Mouse (Mus musculus): Measurements from ENCODE around the gene Tmem231.

Gene Tmem231

DNA sequence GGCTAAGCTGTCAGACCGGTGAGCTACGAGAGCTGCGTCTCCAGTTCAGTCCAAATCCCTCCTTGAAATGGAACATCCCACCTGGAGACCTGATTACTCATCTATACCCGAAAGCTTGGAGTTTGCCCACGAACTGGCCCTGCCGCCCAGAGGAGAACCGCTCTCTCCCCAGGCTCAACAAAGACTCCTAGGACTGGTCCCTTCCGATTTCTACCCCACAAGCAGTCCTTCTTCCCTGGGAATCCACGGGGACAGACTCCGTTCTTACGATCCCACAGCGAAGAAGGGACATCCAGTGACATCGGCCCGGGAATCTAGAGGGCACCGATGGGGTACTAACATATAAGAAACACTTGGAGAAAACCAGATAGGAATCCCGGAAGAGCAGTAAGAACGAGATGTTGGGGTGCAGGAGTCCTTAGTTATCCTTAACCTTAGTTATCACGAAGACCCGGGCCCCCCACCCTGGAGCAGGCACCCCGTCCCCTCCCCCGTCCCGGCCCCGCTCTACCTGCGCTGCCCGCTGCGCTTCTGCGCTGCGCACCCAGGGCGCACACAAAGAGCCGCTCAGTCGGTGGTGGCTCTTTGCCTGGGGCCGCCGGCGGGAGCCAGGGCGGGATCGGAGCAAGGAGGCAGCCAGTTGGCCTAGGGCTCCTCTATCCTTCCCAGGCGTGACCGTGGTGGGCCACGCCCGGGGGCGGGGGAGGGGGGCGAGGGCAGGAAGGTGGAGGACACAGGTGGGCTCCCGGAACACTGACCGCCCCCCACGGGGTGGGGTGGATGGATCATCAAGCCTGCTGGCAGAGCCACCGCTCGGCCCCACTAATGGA, 23.8 kb downstream of the Tmem231 start, which contains the start of gene Chst5:
Chst5 (minus strand) TSS at position 827 of the 830 bp plus-strand sequence.
- Histone ChIP-seq H3K4me3 (replicated peaks; ENCODE audit: low read length) (peak within 1 kb of the TSS; percentile 71), H3K9me3 (ENCODE audit: low read length) (no peaks in the 10 kb centered on the region), H3K27me3 (ENCODE audit: insufficient read depth, low read length) (peaks cover 25% of the 10 kb centered on the region), H3K4me1 (replicated peaks; ENCODE audit: low read depth, low read length) (peaks cover 70% of the 10 kb centered on the region), H3K36me3 (ENCODE audit: insufficient read depth, low read length) (peaks cover 24% of the 10 kb centered on the region)
- TF ChIP-seq POU5F1 (IDR thresholded peaks at IDR 0.05; ENCODE audit: borderline replicate concordance, low read length) (no peak), CTCF (conservative IDR thresholded peaks at IDR 0.05; ENCODE audit: low read length) (no peak), NANOG (IDR thresholded peaks at IDR 0.05; ENCODE audit: borderline replicate concordance, low read length) (no peak)

DNA sequence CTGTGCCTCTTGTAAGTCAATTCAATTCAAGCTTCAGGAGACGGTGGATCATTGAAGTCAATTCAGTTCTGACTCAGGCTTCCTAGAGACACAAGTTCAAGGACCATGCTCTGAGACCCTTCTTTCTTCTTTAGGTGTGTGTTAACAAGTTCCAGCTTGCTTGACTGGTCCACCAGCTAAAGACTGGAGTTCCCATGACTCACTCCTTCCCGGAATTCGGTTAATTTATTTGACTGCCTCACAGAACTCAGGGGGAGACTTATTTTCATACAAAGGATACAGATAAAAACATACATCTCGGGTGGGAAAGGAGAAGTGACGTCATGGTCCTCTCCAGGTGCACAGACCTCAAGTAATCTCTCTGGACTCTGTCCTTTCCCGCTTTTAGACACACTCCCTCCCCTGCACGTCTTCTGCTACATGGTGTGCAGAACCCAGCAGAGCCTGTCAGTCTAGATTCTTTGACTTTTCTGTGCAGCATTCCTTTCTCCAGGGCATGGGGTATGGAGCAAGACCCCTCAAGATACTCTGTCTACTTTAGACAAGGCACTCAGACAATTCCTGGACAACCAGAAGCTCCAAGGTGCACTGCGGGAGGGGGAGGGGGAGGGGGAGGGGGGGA, 28.1 kb downstream of the Tmem231 start:
- TF ChIP-seq POU5F1 (IDR thresholded peaks at IDR 0.05; ENCODE audit: borderline replicate concordance, low read length) = no peak
- TF ChIP-seq NANOG (IDR thresholded peaks at IDR 0.05; ENCODE audit: borderline replicate concordance, low read length) = no peak
- TF ChIP-seq CTCF (conservative IDR thresholded peaks at IDR 0.05; ENCODE audit: low read length) = no peak
- peaks cover 60% of the 10 kb centered on the region for H3K4me1 ChIP-seq (replicated peaks; ENCODE audit: low read depth, low read length)
- H3K4me3 ChIP-seq (replicated peaks; ENCODE audit: low read length) = no peak overlapping the region
- no peaks in the 10 kb centered on the region for H3K36me3 ChIP-seq (ENCODE audit: insufficient read depth, low read length)
- no peaks in the 10 kb centered on the region for H3K9me3 ChIP-seq (ENCODE audit: low read length)
- H3K27me3 ChIP-seq (ENCODE audit: insufficient read depth, low read length) = peaks cover 24% of the 10 kb centered on the region

DNA sequence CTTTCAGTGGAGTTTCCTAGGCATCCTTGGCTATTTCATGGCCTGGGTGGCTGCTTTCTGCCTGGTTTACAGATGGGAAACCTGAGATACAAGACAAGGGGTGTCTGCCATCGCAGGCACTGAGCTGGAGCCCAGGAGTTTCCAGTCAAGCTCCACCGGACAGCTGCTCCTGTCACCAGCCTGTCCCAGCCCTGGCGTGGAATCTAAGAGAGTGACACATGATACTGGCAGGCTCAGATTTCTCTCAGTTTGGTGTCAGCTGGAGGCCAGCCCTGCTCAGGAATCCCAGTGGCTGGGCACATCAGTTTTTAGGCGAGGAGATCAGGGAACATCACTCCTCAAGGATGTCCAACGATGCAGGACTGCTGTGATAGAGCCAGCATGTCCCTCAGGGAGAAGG, 31.6 kb downstream of the Tmem231 start:
- no peak overlapping the region for H3K4me3 ChIP-seq (replicated peaks; ENCODE audit: low read length)
- H3K36me3 ChIP-seq (ENCODE audit: insufficient read depth, low read length) = no peaks in the 10 kb centered on the region
- H3K4me1 ChIP-seq (replicated peaks; ENCODE audit: low read depth, low read length) = peaks cover 56% of the 10 kb centered on the region
- H3K27me3 ChIP-seq (ENCODE audit: insufficient read depth, low read length) = no peaks in the 10 kb centered on the region
- no peak for TF ChIP-seq NANOG (IDR thresholded peaks at IDR 0.05; ENCODE audit: borderline replicate concordance, low read length)
- no peak for TF ChIP-seq POU5F1 (IDR thresholded peaks at IDR 0.05; ENCODE audit: borderline replicate concordance, low read length)
- no peak for TF ChIP-seq CTCF (conservative IDR thresholded peaks at IDR 0.05; ENCODE audit: low read length)
- H3K9me3 ChIP-seq (ENCODE audit: low read length) = no peaks in the 10 kb centered on the region

DNA sequence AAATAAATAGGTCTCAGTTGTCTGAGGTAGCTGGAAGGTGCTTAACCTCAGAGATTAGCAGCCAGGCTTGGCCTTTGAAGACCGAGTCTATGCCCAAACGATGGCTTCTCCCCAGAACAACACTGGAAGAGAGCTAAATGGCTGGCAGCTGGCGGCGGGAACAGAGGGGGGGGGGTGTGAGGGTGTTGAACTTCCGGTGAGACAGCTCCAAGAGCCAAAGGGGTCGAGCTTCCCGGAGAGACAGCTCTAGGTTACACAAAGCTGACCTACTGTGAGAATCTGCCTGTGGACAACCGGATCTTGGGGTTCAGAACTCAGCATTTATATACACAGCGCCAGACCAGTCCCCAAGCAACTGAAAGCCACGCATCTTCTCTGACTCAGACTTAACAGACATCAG, 35.1 kb downstream of the Tmem231 start:
- Histone ChIP-seq H3K4me3 (replicated peaks; ENCODE audit: low read length) (peak overlapping the region; percentile 17; the same call in 1 of the 2 replicates), H3K4me1 (replicated peaks; ENCODE audit: low read depth, low read length) (peaks cover 53% of the 10 kb centered on the region), H3K36me3 (ENCODE audit: insufficient read depth, low read length) (peaks cover 13% of the 10 kb centered on the region; the same call in 1 of the 2 replicates), H3K27me3 (ENCODE audit: insufficient read depth, low read length) (no peaks in the 10 kb centered on the region), H3K9me3 (ENCODE audit: low read length) (no peaks in the 10 kb centered on the region)
- TF ChIP-seq POU5F1 (IDR thresholded peaks at IDR 0.05; ENCODE audit: borderline replicate concordance, low read length) = no peak
- no peak for TF ChIP-seq NANOG (IDR thresholded peaks at IDR 0.05; ENCODE audit: borderline replicate concordance, low read length)
- TF ChIP-seq CTCF (conservative IDR thresholded peaks at IDR 0.05; ENCODE audit: low read length) = no peak

DNA sequence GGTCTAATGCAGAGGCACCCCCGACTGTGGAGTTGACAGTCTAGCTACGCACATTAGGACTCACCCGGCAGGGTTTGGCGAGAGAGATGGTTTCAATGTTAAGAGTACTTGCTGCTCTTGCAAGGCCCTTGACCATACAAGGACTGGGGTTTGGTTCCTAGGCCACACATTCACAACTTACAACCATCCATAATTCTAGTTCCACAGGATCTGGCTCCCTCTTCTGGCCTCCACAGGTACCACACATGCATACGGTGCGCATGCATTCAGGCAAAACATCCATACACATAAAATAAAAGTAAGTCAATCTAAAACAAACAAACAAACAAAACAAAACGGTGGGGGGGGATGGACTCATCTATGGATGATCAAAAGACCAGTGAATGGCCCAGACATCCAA, 38.7 kb downstream of the Tmem231 start:
- Histone ChIP-seq H3K36me3 (ENCODE audit: insufficient read depth, low read length) (peaks cover 13% of the 10 kb centered on the region; the same call in 1 of the 2 replicates), H3K27me3 (ENCODE audit: insufficient read depth, low read length) (peaks cover 14% of the 10 kb centered on the region), H3K9me3 (ENCODE audit: low read length) (no peaks in the 10 kb centered on the region), H3K4me1 (replicated peaks; ENCODE audit: low read depth, low read length) (peaks cover 64% of the 10 kb centered on the region), H3K4me3 (replicated peaks; ENCODE audit: low read length) (no peak overlapping the region)
- TF ChIP-seq POU5F1 (IDR thresholded peaks at IDR 0.05; ENCODE audit: borderline replicate concordance, low read length) (no peak), CTCF (conservative IDR thresholded peaks at IDR 0.05; ENCODE audit: low read length) (peak; percentile 77)

DNA sequence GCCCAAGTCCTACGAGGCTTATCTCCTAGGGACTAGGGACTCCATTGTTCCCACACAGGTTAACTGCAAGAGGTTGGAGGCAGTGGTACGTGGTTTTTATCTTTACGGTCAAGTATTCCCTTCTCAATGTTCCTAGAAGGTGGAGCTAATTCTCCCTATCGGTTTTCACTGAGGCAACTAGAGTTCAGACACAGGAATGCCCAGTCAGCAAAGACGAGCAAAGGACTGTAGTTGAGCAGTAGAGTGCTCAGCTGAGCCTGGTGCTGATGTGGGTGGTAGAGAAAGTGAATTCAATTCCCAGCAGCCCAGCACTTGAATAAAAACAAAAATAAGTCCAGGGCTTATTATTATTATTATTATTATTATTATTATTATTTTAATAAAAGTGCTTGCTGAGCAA, 41.1 kb downstream of the Tmem231 start:
- TF ChIP-seq NANOG (IDR thresholded peaks at IDR 0.05; ENCODE audit: borderline replicate concordance, low read length) = no peak
- TF ChIP-seq CTCF (conservative IDR thresholded peaks at IDR 0.05; ENCODE audit: low read length) = no peak
- TF ChIP-seq POU5F1 (IDR thresholded peaks at IDR 0.05; ENCODE audit: borderline replicate concordance, low read length) = no peak
- Histone ChIP-seq H3K9me3 (ENCODE audit: low read length) (no peaks in the 10 kb centered on the region), H3K4me1 (replicated peaks; ENCODE audit: low read depth, low read length) (peaks cover 72% of the 10 kb centered on the region), H3K4me3 (replicated peaks; ENCODE audit: low read length) (peak overlapping the region; percentile 78), H3K36me3 (ENCODE audit: insufficient read depth, low read length) (peaks cover 13% of the 10 kb centered on the region; the same call in 1 of the 2 replicates), H3K27me3 (ENCODE audit: insufficient read depth, low read length) (peaks cover 24% of the 10 kb centered on the region)

DNA sequence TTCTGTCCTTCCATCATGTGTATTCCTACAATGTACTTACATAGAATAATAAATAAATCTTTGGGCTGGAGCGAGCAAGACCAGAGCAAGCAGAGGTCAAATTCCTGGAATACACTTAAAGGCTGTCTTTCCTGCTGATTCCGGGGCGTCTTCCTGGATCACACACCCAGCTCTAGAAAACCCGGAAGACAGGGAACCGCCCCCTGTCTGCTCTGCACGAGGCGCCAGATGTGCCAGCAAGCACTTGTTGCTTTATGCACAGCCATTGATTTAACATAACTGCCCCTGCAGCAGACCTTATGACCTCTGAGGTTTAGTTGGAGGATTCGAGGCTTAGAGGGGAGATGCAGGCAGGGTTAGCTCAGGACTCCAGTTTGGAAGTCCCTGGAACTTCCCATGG, 41.7 kb downstream of the Tmem231 start:
- Histone ChIP-seq H3K27me3 (ENCODE audit: insufficient read depth, low read length) (peaks cover 24% of the 10 kb centered on the region), H3K36me3 (ENCODE audit: insufficient read depth, low read length) (peaks cover 13% of the 10 kb centered on the region; the same call in 1 of the 2 replicates), H3K4me3 (replicated peaks; ENCODE audit: low read length) (peak overlapping the region; percentile 78), H3K4me1 (replicated peaks; ENCODE audit: low read depth, low read length) (peaks cover 77% of the 10 kb centered on the region), H3K9me3 (ENCODE audit: low read length) (no peaks in the 10 kb centered on the region)
- TF ChIP-seq CTCF (conservative IDR thresholded peaks at IDR 0.05; ENCODE audit: low read length) = no peak
- TF ChIP-seq POU5F1 (IDR thresholded peaks at IDR 0.05; ENCODE audit: borderline replicate concordance, low read length) = no peak; the same call in 1 of the 2 replicates
- no peak for TF ChIP-seq NANOG (IDR thresholded peaks at IDR 0.05; ENCODE audit: borderline replicate concordance, low read length)

DNA sequence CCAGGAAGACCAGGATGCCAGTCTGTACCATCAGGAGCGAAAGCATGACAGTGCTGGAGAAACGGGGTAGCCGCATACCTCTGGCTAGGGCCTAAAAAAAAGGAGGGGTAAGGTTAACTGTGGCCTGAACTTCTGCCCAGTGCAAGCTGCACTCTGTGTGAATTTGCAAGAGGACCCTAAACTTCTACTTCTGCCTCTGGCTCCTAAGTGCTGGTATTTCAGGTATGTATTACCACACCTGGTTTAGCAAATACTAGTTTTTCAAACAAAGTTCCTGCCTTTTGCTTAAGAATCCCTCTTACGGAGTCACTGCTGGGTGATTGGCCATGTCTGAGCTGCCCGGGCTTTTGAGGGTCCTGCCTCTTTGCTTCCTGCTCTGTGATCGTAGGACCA, 42.8 kb downstream of the Tmem231 start:
- peaks cover 9% of the 10 kb centered on the region; the same call in 1 of the 2 replicates for H3K36me3 ChIP-seq (ENCODE audit: insufficient read depth, low read length)
- no peaks in the 10 kb centered on the region for H3K9me3 ChIP-seq (ENCODE audit: low read length)
- peak overlapping the region; percentile 78 for H3K4me3 ChIP-seq (replicated peaks; ENCODE audit: low read length)
- peaks cover 30% of the 10 kb centered on the region for H3K27me3 ChIP-seq (ENCODE audit: insufficient read depth, low read length)
- H3K4me1 ChIP-seq (replicated peaks; ENCODE audit: low read depth, low read length) = peaks cover 70% of the 10 kb centered on the region
- TF ChIP-seq NANOG (IDR thresholded peaks at IDR 0.05; ENCODE audit: borderline replicate concordance, low read length) (no peak), POU5F1 (IDR thresholded peaks at IDR 0.05; ENCODE audit: borderline replicate concordance, low read length) (no peak), CTCF (conservative IDR thresholded peaks at IDR 0.05; ENCODE audit: low read length) (no peak)

Data from E14TG2a.4 (cell line).